8 mouse cellular contexts compared by ENCODE assay signal in the genomic region with DNA sequence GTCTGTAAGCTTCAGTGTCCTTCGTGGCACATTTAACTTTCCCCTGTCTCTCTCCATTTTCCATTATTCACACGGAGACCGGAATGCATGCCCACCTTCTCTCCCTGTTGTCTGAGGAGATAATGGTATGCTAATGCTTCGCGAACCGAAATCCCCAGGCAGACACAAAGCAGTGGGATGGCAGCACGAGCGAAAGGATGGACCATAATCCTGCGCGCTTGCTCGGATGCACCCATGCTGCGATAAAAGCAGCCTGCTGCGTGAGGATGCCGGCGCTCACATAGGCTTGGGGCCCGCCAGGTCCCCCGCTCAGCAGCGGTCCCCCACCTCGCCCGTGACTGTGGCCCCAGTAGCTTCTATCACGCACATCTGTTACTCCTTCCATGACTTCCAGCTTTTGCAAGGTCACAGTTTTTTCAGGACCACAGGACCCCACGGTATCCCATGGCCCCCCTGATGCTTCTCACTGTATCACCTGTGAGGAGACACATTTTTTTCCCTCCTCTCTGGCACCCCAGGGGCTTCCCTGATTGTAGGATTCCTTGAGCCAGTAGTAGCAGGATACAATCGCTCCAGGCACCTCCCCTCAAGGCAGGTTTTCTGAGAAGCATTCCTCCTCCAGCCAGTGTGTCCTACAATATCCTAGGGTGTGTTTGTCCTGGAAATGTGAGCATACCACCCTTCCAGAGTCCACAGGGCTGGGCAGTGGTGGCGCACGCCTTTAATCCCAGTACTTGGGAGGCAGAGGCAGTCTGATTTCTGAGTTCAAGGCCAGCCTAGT. TPM values are rescaled to one million over a fixed set of nuclear protein-coding genes. Genes with fewer than 3 reads are reported as not detected.
A peak's percentile ranks its signal among the peaks of the same experiment; 100 is the strongest.
DNase-seq lines count a peak whose midpoint lies in the region; ATAC-seq and TF ChIP-seq lines count a peak whose summit lies in the region.

No protein-coding gene starts in this region.

- peak in 1 of 2 experiments; percentile 12 for DNase-seq in layer of hippocampus, adult 2 months (ENCODE audit: low spot score in 2 of 2)
- no peak for DNase-seq in layer of hippocampus, postnatal 36 days
- DNase-seq in embryonic facial prominence, embryonic 10.5 days (ENCODE audit: low spot score): no peak
- no peak for DNase-seq in kidney, postnatal 4 days
- DNase-seq in lung, postnatal 14 days: no peak
- no peak for DNase-seq in frontal cortex, postnatal 36 days (ENCODE audit: low spot score in 2 of 2)

- 5% methylated on average over 25 of the region's 25 CpGs for WGBS in embryonic facial prominence, embryonic 10.5 days
- WGBS in intestine, embryonic 16.5 days: 27% methylated on average over 25 of the region's 25 CpGs
- 6% methylated on average over 25 of the region's 25 CpGs for WGBS in neural tube, embryonic 15.5 days

- TF ChIP-seq CTCF in layer of hippocampus, adult 2 months (conservative IDR thresholded peaks at IDR 0.05): no peak

- H3K4me2 ChIP-seq in intestine, embryonic 16.5 days (ENCODE audit: low read depth, low read length): no peak overlapping the region
- H3K4me2 ChIP-seq in neural tube, embryonic 15.5 days: peak overlapping the region; percentile 59

- no peaks in the 10 kb centered on the region for H3K9me3 ChIP-seq in embryonic facial prominence, embryonic 10.5 days
- H3K9me3 ChIP-seq in intestine, embryonic 16.5 days (ENCODE audit: control insufficient read depth, low read length): no peaks in the 10 kb centered on the region
- no peaks in the 10 kb centered on the region for H3K9me3 ChIP-seq in neural tube, embryonic 15.5 days (replicated peaks)

- peaks cover 38% of the 10 kb centered on the region for H3K4me1 ChIP-seq in embryonic facial prominence, embryonic 10.5 days
- H3K4me1 ChIP-seq in intestine, embryonic 16.5 days (ENCODE audit: control insufficient read depth, insufficient read depth, low read length): peaks cover 50% of the 10 kb centered on the region
- H3K4me1 ChIP-seq in neural tube, embryonic 15.5 days: peaks cover 68% of the 10 kb centered on the region

- peak overlapping the region; percentile 23; the same call in 1 of the 2 replicates for H3K4me3 ChIP-seq in layer of hippocampus, adult 2 months
- peak overlapping the region; percentile 55 for H3K4me3 ChIP-seq in embryonic facial prominence, embryonic 10.5 days
- H3K4me3 ChIP-seq in intestine, embryonic 16.5 days (ENCODE audit: low read length): no peak overlapping the region
- H3K4me3 ChIP-seq in neural tube, embryonic 15.5 days (replicated peaks): peak overlapping the region; percentile 24

- ATAC-seq in intestine, embryonic 16.5 days: no peak
- peak; percentile 49 for ATAC-seq in neural tube, embryonic 15.5 days (ENCODE audit: low FRiP score)

- peaks cover 1% of the 10 kb centered on the region for H3K36me3 ChIP-seq in embryonic facial prominence, embryonic 10.5 days (replicated peaks)
- H3K36me3 ChIP-seq in intestine, embryonic 16.5 days (ENCODE audit: control insufficient read depth, insufficient read depth, low read length): no peaks in the 10 kb centered on the region
- H3K36me3 ChIP-seq in neural tube, embryonic 15.5 days: no peaks in the 10 kb centered on the region

- H3K27ac ChIP-seq in layer of hippocampus, adult 2 months: peak overlapping the region; percentile 86
- peak overlapping the region; percentile 63 for H3K27ac ChIP-seq in embryonic facial prominence, embryonic 10.5 days (replicated peaks)
- no peak overlapping the region for H3K27ac ChIP-seq in intestine, embryonic 16.5 days (ENCODE audit: low read length)
- H3K27ac ChIP-seq in neural tube, embryonic 15.5 days (replicated peaks): peak overlapping the region; percentile 81

- peak overlapping the region; percentile 12; the same call in 1 of the 2 replicates for H3K9ac ChIP-seq in intestine, embryonic 16.5 days (ENCODE audit: low read depth, low read length)
- peak overlapping the region; percentile 41 for H3K9ac ChIP-seq in neural tube, embryonic 15.5 days (replicated peaks)

- peaks cover 10% of the 10 kb centered on the region; the same call in 1 of the 2 replicates for H3K27me3 ChIP-seq in embryonic facial prominence, embryonic 10.5 days (replicated peaks; ENCODE audit: low read depth, poor library complexity, severe bottlenecking)
- H3K27me3 ChIP-seq in intestine, embryonic 16.5 days (replicated peaks; ENCODE audit: control insufficient read depth, insufficient read depth, low read length): no peaks in the 10 kb centered on the region
- H3K27me3 ChIP-seq in neural tube, embryonic 15.5 days (replicated peaks): no peaks in the 10 kb centered on the region

RNA-seq across cellular contexts. Expression of a gene that starts 24.8 kb away (rescaled TPM):
- 100 to 1,000 TPM; 119 to 121 TPM for total RNA-seq in layer of hippocampus, adult 2 months (2021)
- total RNA-seq in layer of hippocampus, postnatal 36 days (2021): 100 to 1,000 TPM; 123 to 131 TPM
- 229 and 238 TPM in 2 replicates for polyA plus RNA-seq in embryonic facial prominence, embryonic 10.5 days (2016; fragmentation: Nextera tagmentation; extraction: Ambion mirVana)
- 489 and 514 TPM in 2 replicates for polyA plus RNA-seq in intestine, embryonic 16.5 days (2015; fragmentation: Nextera tagmentation; extraction: Ambion mirVana)
- 414 and 416 TPM in 2 replicates for polyA plus RNA-seq in neural tube, embryonic 15.5 days (2015; fragmentation: Nextera tagmentation; extraction: Ambion mirVana)

RNA-seq across cellular contexts. Expression of a gene that starts 24.9 kb away (rescaled TPM):
- total RNA-seq in layer of hippocampus, adult 2 months (2021): 10 to 100 TPM; 49.8 to 55.1 TPM
- 10 to 100 TPM; 55.7 to 56.6 TPM for total RNA-seq in layer of hippocampus, postnatal 36 days (2021)
- polyA plus RNA-seq in embryonic facial prominence, embryonic 10.5 days (2016; fragmentation: Nextera tagmentation; extraction: Ambion mirVana): 37.3 and 39.9 TPM in 2 replicates
- 47.4 and 47.8 TPM in 2 replicates for polyA plus RNA-seq in intestine, embryonic 16.5 days (2015; fragmentation: Nextera tagmentation; extraction: Ambion mirVana)
- 54.0 and 58.6 TPM in 2 replicates for polyA plus RNA-seq in neural tube, embryonic 15.5 days (2015; fragmentation: Nextera tagmentation; extraction: Ambion mirVana)

RNA-seq across cellular contexts. Expression of a gene that starts 55.6 kb away (rescaled TPM):
- total RNA-seq in layer of hippocampus, adult 2 months (2021): not detected
- not detected for total RNA-seq in layer of hippocampus, postnatal 36 days (2021)
- polyA plus RNA-seq in embryonic facial prominence, embryonic 10.5 days (2016; fragmentation: Nextera tagmentation; extraction: Ambion mirVana): not detected in 2 replicates
- polyA plus RNA-seq in intestine, embryonic 16.5 days (2015; fragmentation: Nextera tagmentation; extraction: Ambion mirVana): not detected in 2 replicates
- polyA plus RNA-seq in neural tube, embryonic 15.5 days (2015; fragmentation: Nextera tagmentation; extraction: Ambion mirVana): not detected in 2 replicates
